Mouse (Mus musculus) CD8-positive naive resting alpha-beta T cell, adult 2 months (primary cell): Measurements from ENCODE around the gene Pex11g.

Experiments
- DNase-seq, 2 experiments: peaks; one replicate each; pipeline ENCODE4 v3.0.0; 2022; ENCODE audit warnings: low read depth in 2 of 2, low spot score in 2 of 2

The Pex11g gene

GRCm38 (mm10) chr8:3416846-3417245 lies 50.6 kb downstream of the Pex11g start:
- no peak for DNase-seq

GRCm38 (mm10) chr8:3415661-3416060 lies 51.8 kb downstream of the Pex11g start:
- DNase-seq, result no peak

- no peak for DNase-seq
These were observed 52.2 kb downstream of the Pex11g start for GRCm38 (mm10) chr8:3415259-3415658.

GRCm38 (mm10) chr8:3414639-3415190 lies 52.8 kb downstream of the Pex11g start:
- DNase-seq, result no peak

GRCm38 (mm10) chr8:3412816-3413215 lies 54.7 kb downstream of the Pex11g start:
- DNase-seq, result no peak

- DNase-seq, result no peak
These were observed 55.6 kb downstream of the Pex11g start for GRCm38 (mm10) chr8:3411901-3412301.

GRCm38 (mm10) chr8:3411085-3411484 lies 56.4 kb downstream of the Pex11g start:
- DNase-seq, result no peak

- no peak for DNase-seq
These were observed 60.1 kb downstream of the Pex11g start for GRCm38 (mm10) chr8:3407417-3407816.
